Mouse (Mus musculus) heart, adult 11 months (tissue): ENCODE results near the gene Nfil3.

Experiments
- DNase-seq: peaks from one replicate; pipeline ENCODE4 v3.0.0; 2022

Gene Nfil3

GRCm38 (mm10) chr13:52981441-52982281 is 788 bp upstream of the Nfil3 start:
- DNase-seq = peak; percentile 95

- no peak for DNase-seq
Measured at GRCm38 (mm10) chr13:52980211-52980950, 492 bp downstream of the Nfil3 start.

- DNase-seq = peak; percentile 94
Measured at GRCm38 (mm10) chr13:52979331-52980051, 1.4 kb downstream of the Nfil3 start.

- DNase-seq = peak; percentile 96
Measured at GRCm38 (mm10) chr13:52978321-52978981, 2.4 kb downstream of the Nfil3 start.

GRCm38 (mm10) chr13:52977757-52978156 is 3.1 kb downstream of the Nfil3 start:
- no peak for DNase-seq

GRCm38 (mm10) chr13:52977221-52977609 is 3.7 kb downstream of the Nfil3 start:
- no peak for DNase-seq

GRCm38 (mm10) chr13:52976510-52977220 is 4.2 kb downstream of the Nfil3 start:
- peak; percentile 96 for DNase-seq

GRCm38 (mm10) chr13:52976130-52976509 is 4.8 kb downstream of the Nfil3 start:
- DNase-seq = no peak

- DNase-seq = peak; percentile 95
Measured at GRCm38 (mm10) chr13:52974676-52975075, 6.2 kb downstream of the Nfil3 start.

GRCm38 (mm10) chr13:52973427-52973826 is 7.4 kb downstream of the Nfil3 start:
- DNase-seq = no peak

GRCm38 (mm10) chr13:52972626-52973025 is 8.2 kb downstream of the Nfil3 start:
- DNase-seq = no peak

GRCm38 (mm10) chr13:52970876-52971275 is 10.0 kb downstream of the Nfil3 start:
- DNase-seq = no peak

GRCm38 (mm10) chr13:52962922-52963321 is 18.0 kb downstream of the Nfil3 start:
- DNase-seq = no peak

GRCm38 (mm10) chr13:52962361-52962760 is 18.5 kb downstream of the Nfil3 start:
- no peak for DNase-seq

GRCm38 (mm10) chr13:52953779-52954553 is 26.9 kb downstream of the Nfil3 start:
- DNase-seq = no peak

GRCm38 (mm10) chr13:52949211-52949610 is 31.7 kb downstream of the Nfil3 start:
- DNase-seq = no peak

- DNase-seq = no peak
Measured at GRCm38 (mm10) chr13:52947545-52947944, 33.3 kb downstream of the Nfil3 start.

GRCm38 (mm10) chr13:52945769-52946168 is 35.1 kb downstream of the Nfil3 start:
- DNase-seq = no peak

- no peak for DNase-seq
Measured at GRCm38 (mm10) chr13:52944116-52944515, 36.8 kb downstream of the Nfil3 start.

GRCm38 (mm10) chr13:52942876-52943388 is 37.9 kb downstream of the Nfil3 start:
- no peak for DNase-seq

GRCm38 (mm10) chr13:52940956-52941355 is 39.9 kb downstream of the Nfil3 start:
- DNase-seq = no peak
